Mouse (Mus musculus): ENCODE data around the gene Dynll1. TPM values are rescaled to one million over a fixed set of nuclear protein-coding genes. Genes with fewer than 3 reads are reported as not detected.

The Dynll1 gene
- total and polyA plus RNA-seq, 3 experiments: 561 to 740 (median 736) TPM

GRCm38 (mm10) chr5:115319004-115319940 lies 18.5 kb upstream of the Dynll1 start:
- Histone ChIP-seq H3K4me3 (ENCODE audit: control insufficient read depth in 1 of 2, insufficient read depth in 1 of 2, low read depth in 2 of 2, low read length in 2 of 2) (peak overlapping the region; percentile 66 to 76), H3K36me3 (ENCODE audit: control insufficient read depth in 1 of 2, insufficient read depth in 2 of 2, low read length in 2 of 2) (peaks cover 0 to 15% of the 10 kb centered on the region in 2 experiments; a peak in 2 of 4 replicates), H3K4me1 (ENCODE audit: control insufficient read depth in 1 of 2, insufficient read depth in 2 of 2, low read length in 2 of 2) (peaks cover 3 to 12% of the 10 kb centered on the region in 2 experiments), H3K9ac (ENCODE audit: control insufficient read depth, low read depth, low read length, poor library complexity, severe bottlenecking) (peak overlapping the region; percentile 78), H3K9me3 (replicated peaks; ENCODE audit: insufficient read depth, low read length) (no peaks in the 10 kb centered on the region), H3K27me3 (ENCODE audit: control insufficient read depth in 1 of 2, insufficient read depth in 2 of 2, low read length in 2 of 2) (no peaks in the 10 kb centered on the region), H3K27ac (ENCODE audit: control insufficient read depth, low read depth, low read length) (peak overlapping the region; percentile 92), H3K79me2 (ENCODE audit: control insufficient read depth, insufficient read depth, low read length, poor library complexity) (no peaks in the 10 kb centered on the region)
- DNase-seq (ENCODE audit: low read depth, low spot score): peak; percentile 87
- no peak for TF ChIP-seq ZC3H11A (IDR thresholded peaks at IDR 0.05; ENCODE audit: low read depth, low read length)
- peak; percentile 29; the same call in 1 of the 2 replicates for TF ChIP-seq TAL1 (IDR thresholded peaks at IDR 0.05; ENCODE audit: low read length)
- TF ChIP-seq TCF12 (IDR thresholded peaks at IDR 0.05; ENCODE audit: low read depth, low read length): no peak
- no peak for TF ChIP-seq CHD1 (IDR thresholded peaks at IDR 0.05; ENCODE audit: low read depth, low read length)
- TF ChIP-seq EP300 (IDR thresholded peaks at IDR 0.05; ENCODE audit: low read depth in 1 of 2, low read length in 2 of 2): peak; percentile 27 to 48; a peak in 3 of 4 replicates
- TF ChIP-seq UBTF (IDR thresholded peaks at IDR 0.05; ENCODE audit: borderline replicate concordance, insufficient read depth, low read depth, low read length): no peak
- TF ChIP-seq CTCF (IDR thresholded peaks at IDR 0.05 in 2 of 3, conservative IDR thresholded peaks at IDR 0.05 in 1 of 3; ENCODE audit: control insufficient read depth in 1 of 3, insufficient read depth in 1 of 3, low read depth in 2 of 3, low read length in 3 of 3, poor library complexity in 1 of 3, severe bottlenecking in 1 of 3): peak in 2 of 3 experiments; percentile 23 to 25; a peak in 2 of 6 replicates
- TF ChIP-seq KAT2A (conservative IDR thresholded peaks at IDR 0.05; ENCODE audit: low read depth, low read length): no peak
- TF ChIP-seq HCFC1 (IDR thresholded peaks at IDR 0.05; ENCODE audit: low read depth, low read length): no peak
- TF ChIP-seq MEF2A (IDR thresholded peaks at IDR 0.05; ENCODE audit: extremely low read depth, insufficient replicate concordance, low read depth, low read length, poor library complexity, severe bottlenecking): no peak
- TF ChIP-seq POLR2A (IDR thresholded peaks at IDR 0.05; ENCODE audit: control insufficient read depth in 1 of 2, insufficient read depth in 1 of 2, low read depth in 1 of 2, low read length in 2 of 2, poor library complexity in 1 of 2): peak in 1 of 2 experiments; percentile 45; a peak in 1 of 4 replicates
- 0 out of 2 replicates have a peak, but pooled peaks have one; percentile 17 for TF ChIP-seq MYC (IDR thresholded peaks at IDR 0.05; ENCODE audit: low read depth, low read length)
- TF ChIP-seq MYB (IDR thresholded peaks at IDR 0.05; ENCODE audit: low read depth, low read length): no peak
- TF ChIP-seq USF2 (IDR thresholded peaks at IDR 0.05; ENCODE audit: borderline replicate concordance in 1 of 2, insufficient read depth in 1 of 2, low read depth in 1 of 2, low read length in 2 of 2): no peak
- TF ChIP-seq BHLHE40 (IDR thresholded peaks at IDR 0.05; ENCODE audit: borderline replicate concordance, low read depth, low read length): no peak
- no peak for TF ChIP-seq SMC3 (IDR thresholded peaks at IDR 0.05; ENCODE audit: low read depth, low read length)
- no peak for TF ChIP-seq ELF1 (IDR thresholded peaks at IDR 0.05; ENCODE audit: low read depth, low read length)
- TF ChIP-seq USF1 (IDR thresholded peaks at IDR 0.05; ENCODE audit: low read depth, low read length): no peak
- peak; percentile 11; the same call in 1 of the 2 replicates for TF ChIP-seq SIN3A (IDR thresholded peaks at IDR 0.05; ENCODE audit: low read length)
- no peak for TF ChIP-seq MAFK (IDR thresholded peaks at IDR 0.05; ENCODE audit: borderline replicate concordance, low read depth, low read length)
- TF ChIP-seq GABPA (IDR thresholded peaks at IDR 0.05; ENCODE audit: low read depth, low read length): no peak
- peak; percentile 61; the same call in 1 of the 2 replicates for TF ChIP-seq ETS1 (IDR thresholded peaks at IDR 0.05; ENCODE audit: low read depth, low read length)
- peak; percentile 46 for TF ChIP-seq GATA1 (IDR thresholded peaks at IDR 0.05; ENCODE audit: low read depth, low read length)
- peak; percentile 34; the same call in 1 of the 2 replicates for TF ChIP-seq NELFE (IDR thresholded peaks at IDR 0.05; ENCODE audit: low read depth, low read length)
- TF ChIP-seq RAD21 (IDR thresholded peaks at IDR 0.05; ENCODE audit: low read depth, low read length): no peak; the same call in 1 of the 2 replicates
- TF ChIP-seq MAX (IDR thresholded peaks at IDR 0.05; ENCODE audit: low read length): peak; percentile 3; the same call in 1 of the 2 replicates
- no peak for TF ChIP-seq CHD2 (IDR thresholded peaks at IDR 0.05; ENCODE audit: low read length)
- TF ChIP-seq TBP (IDR thresholded peaks at IDR 0.05; ENCODE audit: low read depth, low read length): no peak
- TF ChIP-seq MAZ (IDR thresholded peaks at IDR 0.05; ENCODE audit: low read depth, low read length): peak; percentile 65; the same call in 1 of the 2 replicates
- TF ChIP-seq POLR2AphosphoS5 (IDR thresholded peaks at IDR 0.05; ENCODE audit: borderline replicate concordance, low read depth, low read length): no peak
- no peak for TF ChIP-seq NRF1 (IDR thresholded peaks at IDR 0.05; ENCODE audit: insufficient read depth, low read depth, low read length, poor library complexity, severe bottlenecking)
- no peak for TF ChIP-seq ZKSCAN1 (IDR thresholded peaks at IDR 0.05; ENCODE audit: low read depth, low read length)
- peak; percentile 55; the same call in 1 of the 2 replicates for TF ChIP-seq MXI1 (IDR thresholded peaks at IDR 0.05; ENCODE audit: low read depth, low read length)
- peak; percentile 99 for TF ChIP-seq JUND (IDR thresholded peaks at IDR 0.05; ENCODE audit: low read depth, low read length)

Data from MEL (cell line).